Mouse (Mus musculus) cerebellum, adult 2 months (tissue): ENCODE results near the gene Sox8.

Source experiments
- CTCF ChIP-seq: fragments of 200-500 bp; IDR thresholded peaks from 2 replicates; pipeline ENCODE4 v1.5.1; 2011; ENCODE audit warnings: low read depth, mild to moderate bottlenecking, control low read depth, low read length, moderate library complexity, borderline replicate concordance; ENCODE audit not compliant: insufficient read depth
- POLR2A ChIP-seq: fragments of 200-500 bp; IDR thresholded peaks from 2 replicates; pipeline ENCODE4 v1.6.1; 2011; ENCODE audit warnings: low read length, control low read depth, borderline replicate concordance; ENCODE audit not compliant: insufficient read depth

DNA sequence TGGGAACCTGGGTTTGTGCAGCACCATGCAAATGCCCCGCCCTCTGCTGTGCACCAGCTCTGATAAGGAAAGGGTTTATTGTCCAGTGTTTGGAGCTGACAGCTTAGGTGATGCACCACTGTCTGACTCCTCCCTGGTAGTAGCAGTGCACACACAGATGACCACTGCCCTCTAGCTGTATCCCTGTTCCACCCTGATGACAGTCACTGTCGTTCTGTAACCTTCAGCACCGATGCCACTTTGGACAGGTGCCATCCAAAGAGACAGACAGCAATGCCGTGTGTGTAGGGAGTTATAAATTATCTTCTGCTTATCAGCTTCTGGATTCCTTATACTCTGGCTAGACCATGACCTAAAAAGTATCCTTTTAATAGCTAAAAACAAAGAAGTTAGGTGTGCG, 25.0 kb upstream of the Sox8 start:
- no peak; the same call in 1 of the 2 replicates for TF ChIP-seq CTCF
- no peak for TF ChIP-seq POLR2A
